Mouse (Mus musculus): ENCODE data around the gene Espl1. TPM values are rescaled to one million over a fixed set of nuclear protein-coding genes. Genes with fewer than 3 reads are reported as not detected.

Espl1 gene
- polyA plus RNA-seq (2017; shearing (Covaris generic)) = not detected

GRCm38 (mm10) chr15:102295633-102296367, at the start of gene Espl1:
Espl1 (plus strand) TSS chr15:102296266.

GRCm38 (mm10) chr15:102257202-102258075, 38.6 kb upstream of the Espl1 start, which contains the start of gene Rarg:
Rarg (minus strand) TSS chr15:102257517.

GRCm38 (mm10) chr15:102270274-102270960, 25.6 kb upstream of the Espl1 start, which contains the start of gene Gm9918:
Gm9918 (plus strand) TSS chr15:102270563.

GRCm38 (mm10) chr15:102279092-102279782, 16.8 kb upstream of the Espl1 start, which contains the start of gene Mfsd5:
Mfsd5 (plus strand) TSS chr15:102279454.

GRCm38 (mm10) chr15:102326022-102326576, 30.0 kb downstream of the Espl1 start, which contains the start of gene Pfdn5:
Pfdn5 (plus strand) TSS chr15:102326116.

GRCm38 (mm10) chr15:102331610-102332015, 35.5 kb downstream of the Espl1 start, which contains the start of gene Myg1:
Myg1 (plus strand) TSS chr15:102331709.

GRCm38 (mm10) chr15:102350138-102350941, 54.3 kb downstream of the Espl1 start, which contains the start of gene Aaas:
Aaas (minus strand) TSS chr15:102350771.

GRCm38 (mm10) chr15:102366733-102367344, 70.8 kb downstream of the Espl1 start, which contains the start of gene Sp7:
Sp7 (minus strand) TSS chr15:102367182.

Other genes starting within 250 kb of the Espl1 start
- 119 TPM for gene Eif4b, start 222.5 kb upstream of the Espl1 start, polyA plus RNA-seq (2017; shearing (Covaris generic))
- gene Tns2, start 195.9 kb upstream of the Espl1 start, polyA plus RNA-seq (2017; shearing (Covaris generic)) = not detected
- gene Spryd3, start 160.0 kb upstream of the Espl1 start, polyA plus RNA-seq (2017; shearing (Covaris generic)) = 30.0 TPM
- gene Igfbp6, start 151.9 kb upstream of the Espl1 start, polyA plus RNA-seq (2017; shearing (Covaris generic)) = 0.31 TPM
- gene Soat2, start 145.7 kb upstream of the Espl1 start, polyA plus RNA-seq (2017; shearing (Covaris generic)) = not detected
- gene Zfp740, start 93.0 kb upstream of the Espl1 start, polyA plus RNA-seq (2017; shearing (Covaris generic)) = 135 TPM
- gene Csad, start 91.5 kb upstream of the Espl1 start, polyA plus RNA-seq (2017; shearing (Covaris generic)) = 13.8 TPM
- gene Itgb7, start 64.3 kb upstream of the Espl1 start, polyA plus RNA-seq (2017; shearing (Covaris generic)) = 903 TPM
- gene Rarg, start 38.7 kb upstream of the Espl1 start, polyA plus RNA-seq (2017; shearing (Covaris generic)) = 5.5 TPM
- not detected for gene Gm9918, start 25.7 kb upstream of the Espl1 start, polyA plus RNA-seq (2017; shearing (Covaris generic))
- 34.6 TPM for gene Mfsd5, start 16.8 kb upstream of the Espl1 start, polyA plus RNA-seq (2017; shearing (Covaris generic))
- gene Pfdn5, start 29.9 kb downstream of the Espl1 start, polyA plus RNA-seq (2017; shearing (Covaris generic)) = 462 TPM
- 47.0 TPM for gene Myg1, start 35.4 kb downstream of the Espl1 start, polyA plus RNA-seq (2017; shearing (Covaris generic))
- gene Aaas, start 54.5 kb downstream of the Espl1 start, polyA plus RNA-seq (2017; shearing (Covaris generic)) = 49.0 TPM
- not detected for gene Sp7, start 70.9 kb downstream of the Espl1 start, polyA plus RNA-seq (2017; shearing (Covaris generic))
- gene Sp1, start 109.9 kb downstream of the Espl1 start, polyA plus RNA-seq (2017; shearing (Covaris generic)) = 19.8 TPM
- not detected for gene Amhr2, start 149.1 kb downstream of the Espl1 start, polyA plus RNA-seq (2017; shearing (Covaris generic))
- gene Prr13, start 162.8 kb downstream of the Espl1 start, polyA plus RNA-seq (2017; shearing (Covaris generic)) = 106 TPM
- 141 TPM for gene Pcbp2, start 174.3 kb downstream of the Espl1 start, polyA plus RNA-seq (2017; shearing (Covaris generic))
- not detected for gene Gm10337, start 207.5 kb downstream of the Espl1 start, polyA plus RNA-seq (2017; shearing (Covaris generic))
- gene Map3k12, start 220.8 kb downstream of the Espl1 start, polyA plus RNA-seq (2017; shearing (Covaris generic)) = 7.3 TPM
- 77.4 TPM for gene Tarbp2, start 221.9 kb downstream of the Espl1 start, polyA plus RNA-seq (2017; shearing (Covaris generic))
- 6.2 TPM for gene Npff, start 228.7 kb downstream of the Espl1 start, polyA plus RNA-seq (2017; shearing (Covaris generic))